Comparison of ENCODE assay signal across 16 mouse cellular contexts in genomic region chr4:149006756-149007155, GRCm38 (mm10).
"Had no signal": no experiment of that assay in that cellular context is flagged by ENCODE, and none has a peak within 500 bp of the region (broad histone marks: within the 10 kb centered on the region; RNA-seq: fewer than 3 reads in every experiment).

No protein-coding gene starts in this region.

- H3K9ac ChIP-seq: neural tube, embryonic 13.5 days; neural tube, embryonic 15.5 days; stomach, embryonic 15.5 days had no signal

- H3K36me3 ChIP-seq: neural tube, embryonic 13.5 days; neural tube, embryonic 15.5 days; stomach, embryonic 15.5 days had no signal

- H3K9me3 ChIP-seq: neural tube, embryonic 13.5 days; neural tube, embryonic 15.5 days; stomach, embryonic 15.5 days had no signal

- H3K4me3 ChIP-seq: neural tube, embryonic 13.5 days; neural tube, embryonic 15.5 days; stomach, embryonic 15.5 days had no signal

- H3K4me1 ChIP-seq: neural tube, embryonic 13.5 days; neural tube, embryonic 15.5 days; stomach, embryonic 15.5 days had no signal

- H3K27me3 ChIP-seq: neural tube, embryonic 13.5 days; neural tube, embryonic 15.5 days; stomach, embryonic 15.5 days had no signal

- DNase-seq: retina, postnatal 1 day; right cerebral cortex, adult 18-20 months; right cerebral cortex, postnatal 14 days; right cerebral cortex, postnatal 25 days; right cerebral cortex, postnatal 4 days; spleen, adult 18-20 months; thymus, adult 18-20 months; thymus, adult 2 months; thymus, postnatal 14 days; thymus, postnatal 25 days; thymus, postnatal 36 days; thymus, postnatal 4 days had no signal

- H3K27ac ChIP-seq: neural tube, embryonic 13.5 days; neural tube, embryonic 15.5 days; stomach, embryonic 15.5 days; stomach, postnatal 0 days had no signal
